Mouse (Mus musculus): ENCODE measurements around the gene Lmbr1. TPM values are rescaled to one million over a fixed set of nuclear protein-coding genes. Genes with fewer than 3 reads are reported as not detected.

Lmbr1 gene
- polyA plus RNA-seq, 1 experiment from 2014 or later: 46.2 TPM

- Histone ChIP-seq H3K27me3 (ENCODE audit: control insufficient read depth, insufficient read depth, low read length) (no peaks in the 10 kb centered on the region), H3K9me3 (ENCODE audit: control insufficient read depth, low read length) (no peaks in the 10 kb centered on the region), H3K36me3 (ENCODE audit: control insufficient read depth, insufficient read depth, low read length) (no peaks in the 10 kb centered on the region), H3K4me1 (ENCODE audit: control insufficient read depth, insufficient read depth, low read length) (no peaks in the 10 kb centered on the region), H3K9ac (replicated peaks; ENCODE audit: low read depth, low read length) (no peak overlapping the region), H3K27ac (ENCODE audit: low read depth, low read length) (no peak overlapping the region), H3K4me2 (ENCODE audit: low read depth, low read length) (no peak overlapping the region), H3K4me3 (ENCODE audit: low read depth, low read length) (no peak overlapping the region)
- no peak for ATAC-seq (ENCODE audit: low read depth)
These were observed 139.8 kb downstream of the Lmbr1 start for GRCm38 (mm10) chr5:29238379-29238778.

GRCm38 (mm10) chr5:29230481-29230880 is 147.7 kb downstream of the Lmbr1 start:
- no peaks in the 10 kb centered on the region for H3K4me1 ChIP-seq (ENCODE audit: control insufficient read depth, insufficient read depth, low read length)
- H3K36me3 ChIP-seq (ENCODE audit: control insufficient read depth, insufficient read depth, low read length): no peaks in the 10 kb centered on the region
- no peak overlapping the region for H3K4me2 ChIP-seq (ENCODE audit: low read depth, low read length)
- H3K9me3 ChIP-seq (ENCODE audit: control insufficient read depth, low read length): no peaks in the 10 kb centered on the region
- no peak overlapping the region for H3K4me3 ChIP-seq (ENCODE audit: low read depth, low read length)
- no peaks in the 10 kb centered on the region for H3K27me3 ChIP-seq (ENCODE audit: control insufficient read depth, insufficient read depth, low read length)
- ATAC-seq (ENCODE audit: low read depth): no peak
- no peak overlapping the region for H3K9ac ChIP-seq (replicated peaks; ENCODE audit: low read depth, low read length)
- 78% methylated on average over 2 of the region's 2 CpGs for WGBS
- no peak overlapping the region for H3K27ac ChIP-seq (ENCODE audit: low read depth, low read length)

DNA sequence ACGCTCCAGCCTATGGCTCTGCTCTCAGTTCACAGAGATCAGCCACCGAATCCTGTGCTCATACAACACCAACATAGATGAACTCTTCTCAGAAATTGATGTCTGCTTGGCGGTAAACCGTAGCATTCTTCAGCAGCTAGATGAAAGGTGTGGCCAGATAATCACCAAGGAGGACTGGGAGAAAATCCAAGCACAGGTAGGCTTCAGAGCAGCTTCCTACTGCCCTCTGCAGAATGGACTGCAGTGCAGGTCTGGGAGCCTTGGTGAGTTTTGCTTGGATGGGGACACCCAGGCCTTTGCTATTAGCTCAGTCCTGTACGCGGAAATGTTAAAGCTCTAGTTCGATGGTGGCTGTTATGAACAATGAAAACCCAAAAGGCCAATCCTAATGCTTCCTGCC is 154.1 kb downstream of the Lmbr1 start:
- 92% methylated on average over 7 of the region's 7 CpGs for WGBS
- Histone ChIP-seq H3K4me2 (ENCODE audit: low read depth, low read length) (no peak overlapping the region), H3K9ac (replicated peaks; ENCODE audit: low read depth, low read length) (no peak overlapping the region), H3K9me3 (ENCODE audit: control insufficient read depth, low read length) (no peaks in the 10 kb centered on the region), H3K4me3 (ENCODE audit: low read depth, low read length) (no peak overlapping the region), H3K36me3 (ENCODE audit: control insufficient read depth, insufficient read depth, low read length) (no peaks in the 10 kb centered on the region), H3K27ac (ENCODE audit: low read depth, low read length) (no peak overlapping the region), H3K27me3 (ENCODE audit: control insufficient read depth, insufficient read depth, low read length) (no peaks in the 10 kb centered on the region), H3K4me1 (ENCODE audit: control insufficient read depth, insufficient read depth, low read length) (no peaks in the 10 kb centered on the region)
- ATAC-seq (ENCODE audit: low read depth): no peak

- 88% methylated on average over 3 of the region's 3 CpGs for WGBS
- no peak for ATAC-seq (ENCODE audit: low read depth)
- no peaks in the 10 kb centered on the region for H3K36me3 ChIP-seq (ENCODE audit: control insufficient read depth, insufficient read depth, low read length)
- H3K9ac ChIP-seq (replicated peaks; ENCODE audit: low read depth, low read length): no peak overlapping the region
- H3K9me3 ChIP-seq (ENCODE audit: control insufficient read depth, low read length): no peaks in the 10 kb centered on the region
- no peaks in the 10 kb centered on the region for H3K27me3 ChIP-seq (ENCODE audit: control insufficient read depth, insufficient read depth, low read length)
- no peak overlapping the region for H3K4me3 ChIP-seq (ENCODE audit: low read depth, low read length)
- no peak overlapping the region for H3K27ac ChIP-seq (ENCODE audit: low read depth, low read length)
- no peak overlapping the region for H3K4me2 ChIP-seq (ENCODE audit: low read depth, low read length)
- H3K4me1 ChIP-seq (ENCODE audit: control insufficient read depth, insufficient read depth, low read length): no peaks in the 10 kb centered on the region
These were observed 160.2 kb downstream of the Lmbr1 start for GRCm38 (mm10) chr5:29217997-29218396.

DNA sequence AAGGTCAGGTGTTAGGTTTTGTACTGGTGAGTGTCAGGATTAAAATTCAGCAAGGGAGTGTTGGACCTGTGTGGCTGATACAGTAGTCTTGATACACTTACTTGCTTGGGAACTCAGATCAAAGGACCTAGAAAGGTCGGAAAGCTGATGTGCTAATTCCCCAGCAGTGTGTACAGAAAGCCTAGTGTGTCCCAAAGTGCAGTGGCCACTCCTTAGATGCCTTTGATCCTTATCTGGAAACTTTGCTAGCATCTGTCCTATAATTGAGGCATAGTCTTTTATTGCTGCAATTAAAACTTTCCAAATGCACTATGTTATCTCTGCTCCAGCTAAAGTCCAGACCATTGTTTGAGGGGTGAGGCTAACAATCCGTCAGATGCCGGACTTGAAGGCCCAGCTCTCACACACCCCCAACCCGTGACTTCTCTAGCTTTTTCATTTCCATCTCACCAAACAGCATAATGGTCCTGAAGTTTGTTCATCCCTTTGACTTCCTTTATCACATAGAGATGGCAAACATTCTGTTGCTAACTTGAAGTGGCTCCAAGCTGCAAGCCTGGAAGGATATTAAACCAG is 166.1 kb downstream of the Lmbr1 start:
- Histone ChIP-seq H3K36me3 (ENCODE audit: control insufficient read depth, insufficient read depth, low read length) (no peaks in the 10 kb centered on the region), H3K9ac (replicated peaks; ENCODE audit: low read depth, low read length) (no peak overlapping the region), H3K9me3 (ENCODE audit: control insufficient read depth, low read length) (no peaks in the 10 kb centered on the region), H3K4me3 (ENCODE audit: low read depth, low read length) (no peak overlapping the region), H3K4me1 (ENCODE audit: control insufficient read depth, insufficient read depth, low read length) (no peaks in the 10 kb centered on the region), H3K27me3 (ENCODE audit: control insufficient read depth, insufficient read depth, low read length) (no peaks in the 10 kb centered on the region), H3K27ac (ENCODE audit: low read depth, low read length) (no peak overlapping the region), H3K4me2 (ENCODE audit: low read depth, low read length) (no peak overlapping the region)
- no peak for ATAC-seq (ENCODE audit: low read depth)
- WGBS: 41% methylated on average over 4 of the region's 4 CpGs

- ATAC-seq (ENCODE audit: low read depth): no peak
- H3K9ac ChIP-seq (replicated peaks; ENCODE audit: low read depth, low read length): no peak overlapping the region
- H3K27ac ChIP-seq (ENCODE audit: low read depth, low read length): no peak overlapping the region
- no peaks in the 10 kb centered on the region for H3K27me3 ChIP-seq (ENCODE audit: control insufficient read depth, insufficient read depth, low read length)
- H3K4me1 ChIP-seq (ENCODE audit: control insufficient read depth, insufficient read depth, low read length): no peaks in the 10 kb centered on the region
- H3K4me2 ChIP-seq (ENCODE audit: low read depth, low read length): no peak overlapping the region
- no peak overlapping the region for H3K4me3 ChIP-seq (ENCODE audit: low read depth, low read length)
- H3K9me3 ChIP-seq (ENCODE audit: control insufficient read depth, low read length): no peaks in the 10 kb centered on the region
- WGBS: 84% methylated on average over 5 of the region's 5 CpGs
- 0 out of 2 replicates have a peak, but pooled peaks cover 3% of the 10 kb centered on the region for H3K36me3 ChIP-seq (ENCODE audit: control insufficient read depth, insufficient read depth, low read length)
These were observed 172.5 kb downstream of the Lmbr1 start for GRCm38 (mm10) chr5:29205690-29206089.

- H3K4me1 ChIP-seq (ENCODE audit: control insufficient read depth, insufficient read depth, low read length): 0 out of 2 replicates have a peak, but pooled peaks cover 4% of the 10 kb centered on the region
- H3K9me3 ChIP-seq (ENCODE audit: control insufficient read depth, low read length): no peaks in the 10 kb centered on the region
- H3K27ac ChIP-seq (ENCODE audit: low read depth, low read length): no peak overlapping the region
- H3K4me3 ChIP-seq (ENCODE audit: low read depth, low read length): no peak overlapping the region
- H3K4me2 ChIP-seq (ENCODE audit: low read depth, low read length): no peak overlapping the region
- 91% methylated on average over 3 of the region's 3 CpGs for WGBS
- H3K36me3 ChIP-seq (ENCODE audit: control insufficient read depth, insufficient read depth, low read length): 0 out of 2 replicates have a peak, but pooled peaks cover 3% of the 10 kb centered on the region
- ATAC-seq (ENCODE audit: low read depth): no peak
- H3K9ac ChIP-seq (replicated peaks; ENCODE audit: low read depth, low read length): no peak overlapping the region
- H3K27me3 ChIP-seq (ENCODE audit: control insufficient read depth, insufficient read depth, low read length): no peaks in the 10 kb centered on the region
These were observed 178.3 kb downstream of the Lmbr1 start for GRCm38 (mm10) chr5:29199868-29200267.

DNA sequence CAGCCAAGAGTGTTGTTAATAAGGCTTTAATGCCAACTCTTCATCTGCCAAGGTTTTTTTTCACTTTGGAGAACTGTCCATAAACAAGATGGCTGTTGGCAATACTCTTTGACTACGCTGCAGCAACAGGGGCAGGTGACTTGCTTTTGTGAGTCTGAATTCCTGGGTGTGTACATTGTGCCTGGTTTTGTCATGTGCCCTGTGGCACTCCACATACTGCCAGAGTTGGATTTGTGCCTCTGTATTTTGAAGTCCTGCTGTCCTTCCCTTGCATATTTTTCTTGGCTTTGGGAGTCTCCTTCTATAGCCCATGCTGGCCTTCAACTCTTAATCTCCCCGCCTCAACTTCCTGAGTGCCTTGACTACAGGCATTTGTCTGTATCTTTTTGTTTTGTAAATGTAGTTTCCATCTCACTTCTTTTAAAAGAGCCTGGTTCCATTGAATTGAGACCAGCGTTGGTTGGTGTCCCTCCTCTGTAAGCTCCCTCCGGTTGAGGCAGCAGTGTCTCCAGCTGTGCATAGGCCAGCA is 179.2 kb downstream of the Lmbr1 start:
- ATAC-seq (ENCODE audit: low read depth): no peak
- WGBS: 68% methylated on average over 4 of the region's 4 CpGs

GRCm38 (mm10) chr5:29197187-29197586 is 181.0 kb downstream of the Lmbr1 start:
- H3K9me3 ChIP-seq (ENCODE audit: control insufficient read depth, low read length): no peaks in the 10 kb centered on the region
- 97% methylated on average over 4 of the region's 4 CpGs for WGBS
- no peak overlapping the region for H3K4me3 ChIP-seq (ENCODE audit: low read depth, low read length)
- H3K27me3 ChIP-seq (ENCODE audit: control insufficient read depth, insufficient read depth, low read length): no peaks in the 10 kb centered on the region
- no peak overlapping the region for H3K27ac ChIP-seq (ENCODE audit: low read depth, low read length)
- no peak overlapping the region for H3K9ac ChIP-seq (replicated peaks; ENCODE audit: low read depth, low read length)
- ATAC-seq (ENCODE audit: low read depth): no peak
- 0 out of 2 replicates have a peak, but pooled peaks cover 4% of the 10 kb centered on the region for H3K4me1 ChIP-seq (ENCODE audit: control insufficient read depth, insufficient read depth, low read length)
- no peak overlapping the region for H3K4me2 ChIP-seq (ENCODE audit: low read depth, low read length)
- no peaks in the 10 kb centered on the region for H3K36me3 ChIP-seq (ENCODE audit: control insufficient read depth, insufficient read depth, low read length)

More for the DNA sequence above, 179.2 kb downstream of the Lmbr1 start:
- Histone ChIP-seq H3K9me3 (ENCODE audit: control insufficient read depth, low read length) (no peaks in the 10 kb centered on the region), H3K36me3 (ENCODE audit: control insufficient read depth, insufficient read depth, low read length) (0 out of 2 replicates have a peak, but pooled peaks cover 3% of the 10 kb centered on the region), H3K27ac (ENCODE audit: low read depth, low read length) (no peak overlapping the region), H3K27me3 (ENCODE audit: control insufficient read depth, insufficient read depth, low read length) (no peaks in the 10 kb centered on the region), H3K4me3 (ENCODE audit: low read depth, low read length) (no peak overlapping the region), H3K4me2 (ENCODE audit: low read depth, low read length) (no peak overlapping the region), H3K4me1 (ENCODE audit: control insufficient read depth, insufficient read depth, low read length) (0 out of 2 replicates have a peak, but pooled peaks cover 4% of the 10 kb centered on the region), H3K9ac (replicated peaks; ENCODE audit: low read depth, low read length) (no peak overlapping the region)

Data from neural tube, embryonic 14.5 days (tissue).